Mouse (Mus musculus) CH12F3 (cell line): ENCODE data around the gene Bcl2.

Experiments used
- in situ Hi-C: fragments of 300-500 bp; cut with MboI; formaldehyde crosslinking; loops from 2 replicates; pipeline ENCODE4 v1.14.3; 2020; ENCODE audit warnings: low sequenced_read_pairs

Gene Bcl2

DNA sequence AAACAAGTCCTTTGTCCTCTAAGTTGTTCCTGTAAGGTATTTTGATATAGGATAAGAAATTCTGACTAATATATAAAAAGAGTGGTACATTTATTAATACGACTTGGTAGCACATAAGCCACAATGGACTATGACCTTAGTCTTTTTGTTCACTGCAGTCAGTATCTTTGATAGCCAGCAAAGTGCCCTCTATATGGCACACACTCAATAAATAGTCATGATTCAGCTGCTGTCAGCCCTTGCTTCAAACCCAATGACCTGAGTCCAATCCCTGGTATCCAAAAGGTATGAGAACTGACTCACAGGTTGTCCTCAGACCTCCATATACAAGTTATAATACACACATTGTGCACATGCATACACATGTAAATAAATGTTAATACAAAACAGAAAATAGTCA is 117.7 kb downstream of the Bcl2 start:
- in situ Hi-C loops, result no loop called here

DNA sequence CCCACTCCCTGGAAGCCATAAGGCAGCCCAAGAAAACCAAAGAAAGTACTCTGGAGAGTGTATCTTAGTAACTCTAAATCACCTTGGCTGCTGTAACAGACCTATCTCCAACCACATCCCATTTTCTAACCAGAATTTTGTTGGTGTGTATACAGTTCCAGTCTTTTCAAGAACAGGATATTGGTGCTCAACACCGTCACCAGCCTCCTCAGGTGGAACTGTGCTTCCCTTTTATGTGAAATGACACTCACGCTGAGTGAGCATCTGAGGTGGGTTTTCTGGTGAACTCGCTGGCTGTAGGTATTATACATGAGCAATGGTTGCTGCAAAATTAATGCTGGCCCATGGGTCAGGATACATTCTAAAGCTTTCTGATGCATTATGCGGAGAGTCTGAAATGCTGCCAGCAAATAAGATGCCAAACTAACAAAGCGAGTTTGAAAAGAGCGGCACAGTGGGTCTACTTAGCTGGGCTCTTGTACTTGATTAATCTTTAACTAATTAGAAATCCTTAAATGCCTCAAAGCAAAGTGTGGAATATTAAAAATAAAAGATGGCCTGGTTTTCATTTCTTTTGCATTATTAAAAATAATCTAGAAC is 118.7 kb downstream of the Bcl2 start:
- in situ Hi-C loops, result no loop called here

DNA sequence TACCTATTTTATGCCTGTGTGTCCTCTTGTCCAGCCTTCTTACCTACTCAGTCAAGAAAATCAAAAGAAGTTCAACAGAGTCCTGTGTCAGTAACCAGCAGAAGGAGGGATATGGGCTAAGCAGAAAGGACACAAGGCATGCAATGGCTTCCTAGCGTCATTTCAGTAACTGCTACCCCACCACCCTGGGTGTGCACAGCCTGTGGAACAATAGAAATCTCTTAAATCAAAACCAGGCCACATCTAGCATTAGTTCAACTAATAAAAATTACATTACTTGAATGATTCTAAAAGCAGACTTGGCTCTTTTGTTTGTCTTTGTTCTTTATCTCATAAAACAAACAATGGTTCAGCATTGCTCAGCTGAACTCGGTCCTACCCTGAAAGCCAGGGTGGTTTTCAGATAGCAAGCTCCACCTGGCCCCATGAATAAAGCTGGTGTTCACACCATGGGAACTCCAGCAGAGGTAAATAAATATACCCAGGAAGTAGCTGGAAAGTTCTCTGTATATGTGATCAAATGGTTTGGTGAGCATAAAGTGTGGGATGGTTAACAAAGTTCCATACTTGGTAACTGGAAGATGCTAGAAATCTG is 122.8 kb downstream of the Bcl2 start:
- in situ Hi-C loops, result no loop called here

DNA sequence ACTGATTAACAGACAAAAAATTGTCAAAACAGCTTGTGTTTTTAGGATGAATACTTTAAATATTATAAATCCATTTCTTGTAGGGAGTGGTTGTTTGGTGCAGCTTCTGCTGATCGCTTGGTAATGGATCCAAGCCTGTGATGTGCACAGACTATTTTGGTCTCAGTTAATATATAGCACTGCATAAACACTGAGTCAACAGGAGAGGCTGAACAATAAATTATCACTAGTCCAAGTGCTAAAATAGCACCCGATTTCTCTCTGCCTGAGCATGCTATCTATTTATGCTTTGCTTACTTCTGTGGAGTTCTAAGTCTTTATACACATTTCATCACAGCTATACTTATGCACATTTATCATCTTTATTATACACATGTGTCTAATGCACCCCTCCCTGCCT is 124.9 kb downstream of the Bcl2 start:
- in situ Hi-C loops, result no loop called here

DNA sequence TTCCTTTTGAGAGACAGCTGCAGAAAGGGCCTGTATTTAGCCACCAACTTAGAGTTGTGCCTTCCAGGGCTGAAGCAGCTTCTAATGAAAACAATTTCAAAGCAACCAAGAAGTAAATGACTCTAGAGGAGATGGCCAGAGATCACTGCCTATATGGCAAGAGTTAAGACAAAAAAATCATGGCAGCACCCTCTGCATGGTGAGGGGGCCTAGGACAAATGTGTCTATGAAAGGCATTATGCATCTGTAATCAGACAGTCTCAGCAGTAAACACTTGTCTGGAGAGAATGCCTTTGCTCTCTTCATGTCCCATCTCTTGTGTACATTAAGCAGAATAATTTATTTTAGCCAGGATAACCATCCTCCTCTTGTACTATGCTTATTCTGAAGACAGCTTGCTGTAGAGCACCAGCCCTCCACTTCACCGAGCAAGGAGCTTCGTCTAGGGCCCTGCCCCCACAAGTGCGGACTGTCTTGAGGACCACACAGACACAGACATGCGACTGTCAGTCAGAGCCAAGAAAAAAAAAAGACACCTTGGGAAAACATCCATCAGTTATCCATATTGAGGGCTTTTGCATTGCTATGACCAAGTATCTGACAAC is 126.1 kb downstream of the Bcl2 start:
- in situ Hi-C loops, result no loop called here

DNA sequence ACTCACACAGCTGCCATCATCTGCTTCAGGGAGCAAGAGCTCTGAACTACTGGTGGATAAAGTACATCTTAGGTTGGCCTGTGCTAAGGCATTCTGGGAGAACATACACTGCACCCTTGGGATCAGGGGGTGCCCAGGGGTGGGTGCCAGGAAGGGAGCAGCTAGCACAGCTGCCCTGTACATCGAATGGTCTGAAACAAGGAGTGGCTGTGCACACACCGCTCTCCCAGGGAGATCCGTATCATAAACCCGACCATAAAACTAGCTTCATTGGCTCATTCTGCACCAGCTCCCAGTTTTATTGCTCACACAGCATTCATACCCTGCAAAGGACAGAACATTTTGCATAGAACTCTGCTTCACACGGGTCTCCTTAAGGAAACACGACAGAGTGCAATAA is 127.3 kb downstream of the Bcl2 start:
- in situ Hi-C loops, result no loop called here

DNA sequence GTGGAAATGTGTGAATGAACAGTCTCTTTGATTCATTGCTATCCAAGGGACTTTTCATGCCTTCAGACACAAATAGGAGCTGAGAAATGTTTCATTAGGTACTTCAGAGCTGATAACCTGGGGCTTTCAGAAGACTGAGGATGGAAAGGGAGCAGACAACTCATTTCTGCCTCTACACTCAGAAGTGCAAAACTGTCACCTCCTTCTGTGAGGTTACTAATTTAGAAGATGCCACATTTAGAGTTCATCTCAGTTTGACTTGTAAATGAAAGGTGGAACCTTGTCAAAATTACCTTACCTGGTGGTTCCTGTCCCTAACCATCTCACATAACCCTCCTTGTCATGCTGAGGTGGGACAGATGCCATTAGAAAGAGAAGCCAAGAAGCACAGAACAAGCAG is 128.7 kb downstream of the Bcl2 start:
- in situ Hi-C loops, result no loop called here

DNA sequence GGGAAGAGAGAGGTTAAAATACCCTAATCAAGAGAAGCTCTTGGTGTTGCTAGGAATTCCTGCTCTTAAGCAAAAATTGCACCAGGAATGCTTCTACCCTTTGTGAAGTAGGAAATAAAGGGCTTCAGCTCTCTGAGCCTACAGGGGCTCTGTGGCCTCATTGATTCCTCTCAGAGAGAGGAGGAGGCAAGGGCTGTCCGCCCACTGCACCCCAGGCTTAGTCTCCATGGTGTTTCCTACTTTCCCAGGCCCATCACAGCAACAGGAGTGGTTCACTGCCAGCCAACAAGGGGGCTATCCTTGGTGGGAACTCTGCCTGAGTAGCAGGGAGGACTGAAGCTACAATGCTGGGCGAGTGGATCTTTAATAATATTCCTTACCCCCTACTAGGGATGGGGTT is 129.2 kb downstream of the Bcl2 start:
- in situ Hi-C loops, result no loop called here

DNA sequence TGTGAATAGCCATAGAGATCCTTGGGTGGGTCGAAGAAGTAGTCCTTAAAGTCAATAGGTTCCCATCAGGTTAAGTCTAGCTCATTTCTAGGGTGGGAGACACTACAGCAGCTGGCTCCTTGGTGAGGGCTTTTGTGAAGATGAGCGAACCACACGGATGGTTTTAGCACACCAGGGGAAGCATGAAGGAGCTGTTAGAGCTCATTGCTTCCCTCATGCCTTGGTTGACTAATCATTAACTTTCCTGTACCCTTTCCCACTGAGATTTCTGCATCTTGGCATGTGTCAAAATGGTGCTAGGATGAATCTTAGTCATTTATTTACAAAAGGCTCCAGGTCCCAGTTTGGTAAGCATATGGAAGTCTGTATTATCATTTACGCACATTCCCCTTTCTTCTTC is 129.8 kb downstream of the Bcl2 start:
- in situ Hi-C loops, result no loop called here

DNA sequence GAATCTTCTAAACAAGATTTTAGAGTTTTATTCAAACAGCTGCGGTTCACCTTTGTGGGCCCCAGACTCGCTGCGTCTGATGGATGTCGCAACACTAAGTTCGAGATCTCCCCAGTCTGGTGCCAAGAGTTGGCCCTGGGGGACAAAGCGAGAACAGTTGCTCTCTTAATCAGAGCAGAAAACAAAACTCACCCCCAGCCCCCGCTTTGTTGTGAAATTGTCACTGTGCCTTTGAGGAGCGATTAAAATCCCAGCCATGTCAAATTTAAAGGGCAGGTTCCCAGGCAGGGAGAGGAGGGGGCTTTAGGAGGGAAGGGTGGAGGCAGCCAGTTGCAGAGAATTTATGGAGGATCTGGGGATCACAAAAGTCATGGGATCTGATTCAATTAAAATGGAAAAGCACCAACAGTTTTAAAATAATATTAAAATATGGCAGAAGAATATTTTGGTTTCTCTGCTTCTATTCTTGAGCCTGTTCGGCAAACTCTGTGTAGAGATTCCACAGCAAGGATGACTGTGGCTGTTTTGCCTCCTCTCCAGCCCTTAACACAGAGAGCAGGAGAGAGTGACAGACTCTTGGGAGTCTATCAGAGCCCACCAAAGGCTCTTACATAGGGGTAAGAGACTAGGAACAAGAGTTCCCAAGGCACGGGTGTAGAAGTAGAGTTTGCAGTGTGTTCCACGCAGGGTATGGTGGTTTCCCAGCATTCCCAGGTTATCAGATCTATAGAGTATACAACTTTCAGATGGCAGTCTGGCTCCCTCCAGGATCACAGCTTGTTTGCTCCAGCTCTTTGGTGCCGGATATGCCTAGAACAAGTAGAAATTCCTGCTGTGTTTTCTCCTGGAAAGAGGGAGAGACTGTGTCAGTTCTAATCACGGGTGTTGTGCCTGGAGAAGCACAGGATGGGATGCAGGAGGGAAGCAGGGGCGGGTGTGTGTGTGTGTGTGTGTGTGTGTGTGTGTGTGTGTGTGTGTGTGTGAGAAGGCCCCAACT is 130.5 kb downstream of the Bcl2 start:
- in situ Hi-C loops, result no loop called here

DNA sequence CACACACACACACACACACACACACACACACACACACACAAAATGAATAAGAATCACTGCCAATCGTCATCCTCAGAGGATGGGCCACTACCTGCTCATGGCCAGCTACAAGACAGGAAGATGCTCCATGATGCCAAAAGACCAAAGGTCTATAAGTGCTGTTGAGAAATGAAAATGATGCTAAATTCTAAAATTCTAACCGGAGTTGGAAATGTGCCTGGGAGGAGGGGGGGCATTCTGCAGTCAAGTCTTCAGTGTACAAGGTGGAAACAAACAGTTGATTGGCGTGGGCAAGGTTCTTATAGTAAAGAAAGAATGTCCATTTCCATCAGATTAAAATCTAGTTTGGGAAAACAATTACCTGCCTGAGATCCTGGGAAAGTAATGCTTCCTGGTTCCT is 131.3 kb downstream of the Bcl2 start:
- in situ Hi-C loops, result no loop called here

DNA sequence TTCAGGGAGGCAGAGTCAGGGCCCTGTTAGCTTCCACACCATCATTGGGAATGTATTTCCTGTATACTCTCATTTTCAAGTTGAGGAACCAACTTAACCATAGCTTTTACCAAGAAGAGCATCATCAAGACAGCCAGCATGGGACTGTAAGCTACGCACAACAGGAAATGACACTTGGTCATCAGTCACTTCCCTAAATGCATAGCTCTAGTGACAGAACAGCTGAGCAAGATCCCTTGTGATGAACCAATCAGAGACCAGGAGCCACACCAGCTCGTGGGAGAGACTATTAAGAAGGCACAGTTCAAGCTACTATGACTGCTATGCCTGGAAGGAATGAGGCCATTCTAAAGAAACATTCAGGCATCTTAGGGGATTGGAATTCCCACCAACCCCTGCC is 132.3 kb downstream of the Bcl2 start:
- in situ Hi-C loops, result no loop called here

DNA sequence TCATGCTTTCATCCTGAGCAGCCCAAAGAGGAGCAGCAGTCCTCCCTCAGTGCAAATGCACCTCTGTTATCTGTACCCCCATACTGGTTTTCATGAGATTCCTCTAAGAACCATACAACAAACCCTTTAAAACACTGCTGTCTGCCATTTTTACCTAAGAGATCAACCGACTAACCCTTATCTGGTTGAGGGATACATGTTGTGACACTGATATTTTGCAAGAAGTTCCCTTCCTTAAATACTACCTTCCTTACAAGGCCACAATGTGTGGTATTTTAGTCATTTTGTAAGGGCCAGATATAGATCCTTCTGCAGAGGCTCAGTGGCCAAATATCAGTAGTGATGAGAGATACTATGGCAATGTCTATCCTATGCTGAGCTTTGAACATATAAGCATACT is 134.3 kb downstream of the Bcl2 start:
- in situ Hi-C loops, result no loop called here

DNA sequence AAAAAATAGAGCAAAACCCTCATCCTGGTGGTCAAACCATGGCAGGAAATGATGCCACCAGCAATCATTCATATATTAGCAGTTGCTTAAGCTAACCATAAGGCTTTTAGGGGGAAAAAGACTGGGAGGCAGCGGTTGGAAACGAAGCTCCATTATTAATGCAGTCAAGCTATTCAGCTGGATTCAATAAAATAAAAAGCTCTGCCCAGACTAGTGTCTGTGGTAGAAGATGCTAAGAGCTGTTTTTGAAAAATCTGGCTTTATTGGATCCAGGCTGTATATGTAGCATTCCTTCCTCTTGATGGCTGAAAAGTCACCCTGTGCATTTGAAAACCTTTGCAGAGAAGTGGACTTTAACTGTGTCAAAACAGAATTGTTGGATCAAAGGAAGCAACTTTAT is 141.6 kb downstream of the Bcl2 start:
- in situ Hi-C loops, result no loop called here

DNA sequence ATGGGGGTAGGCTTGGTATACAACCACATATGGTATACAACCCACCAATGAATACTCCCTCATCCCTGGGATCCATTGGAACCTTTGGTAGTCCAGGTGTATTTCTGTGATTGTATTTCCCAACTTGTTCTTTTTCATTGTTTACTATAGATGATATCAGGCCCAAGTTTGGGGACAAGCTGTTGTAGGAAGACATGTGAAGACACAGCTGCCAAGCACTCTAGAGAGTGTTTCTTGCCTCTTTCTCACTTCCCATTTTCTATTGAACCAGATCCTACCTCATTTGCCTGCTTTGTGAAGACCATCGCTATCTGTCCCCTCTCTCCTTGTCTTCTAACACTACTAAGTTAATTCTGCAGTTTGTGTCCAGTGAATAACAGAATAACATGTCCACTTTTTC is 143.2 kb downstream of the Bcl2 start:
- in situ Hi-C loops, result no loop called here

DNA sequence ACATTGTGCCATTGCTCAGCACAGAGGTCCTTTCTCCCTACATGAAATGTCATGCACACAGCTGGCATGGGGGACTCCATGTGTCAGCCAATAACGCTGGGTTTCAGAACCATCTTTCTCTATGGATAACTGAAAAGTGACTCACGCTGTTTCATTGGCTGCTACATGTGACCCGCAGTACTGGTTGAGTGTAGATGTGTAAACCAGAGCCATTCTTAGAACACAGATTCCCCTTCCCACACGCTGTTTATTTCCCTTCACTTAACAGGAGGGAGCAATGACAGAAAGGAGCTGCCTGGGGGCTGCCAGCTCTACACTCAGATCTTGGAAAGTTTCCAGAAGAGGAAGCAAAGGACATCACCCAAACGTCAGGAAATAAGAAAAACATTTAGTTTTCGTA is 143.7 kb downstream of the Bcl2 start:
- in situ Hi-C loops, result no loop called here

DNA sequence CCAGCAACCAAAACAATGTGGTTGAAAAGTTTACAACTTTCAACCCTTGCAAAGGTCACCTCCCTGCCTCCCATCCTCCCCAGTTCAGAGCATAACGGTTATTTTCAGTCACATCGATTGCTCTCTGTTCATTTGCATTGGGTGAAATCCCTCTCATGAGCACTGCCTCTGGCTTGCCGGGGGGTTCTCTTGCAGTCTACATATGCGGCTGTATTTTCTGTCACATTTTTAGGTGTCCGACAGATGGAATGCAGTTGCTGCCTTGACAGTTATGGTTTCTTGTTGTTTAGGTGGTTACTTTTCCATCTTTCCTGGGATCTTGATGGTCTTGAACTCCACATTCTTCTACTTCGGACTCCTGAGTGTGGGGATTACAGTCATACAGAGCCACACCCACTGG is 144.4 kb downstream of the Bcl2 start:
- in situ Hi-C loops, result no loop called here

DNA sequence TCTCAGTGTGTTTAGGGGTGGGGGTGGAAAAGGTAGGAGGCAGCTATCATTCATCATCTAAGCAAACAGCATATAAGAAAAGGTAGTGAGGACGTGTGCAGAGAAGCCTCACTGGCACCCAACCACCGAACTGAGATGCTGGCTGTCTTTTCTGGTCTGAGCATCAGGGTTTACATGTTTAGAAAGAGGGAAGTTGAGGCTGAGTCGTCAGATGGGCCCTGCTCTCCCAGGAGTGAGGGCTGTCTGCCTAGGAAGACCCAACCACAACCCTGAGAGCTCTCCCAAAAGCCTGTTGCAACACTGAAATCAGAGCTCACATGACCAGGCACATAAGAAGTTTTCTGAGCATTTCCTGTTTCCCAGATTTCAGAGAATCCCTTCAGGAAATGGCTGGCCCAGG is 145.2 kb downstream of the Bcl2 start:
- in situ Hi-C loops, result no loop called here

DNA sequence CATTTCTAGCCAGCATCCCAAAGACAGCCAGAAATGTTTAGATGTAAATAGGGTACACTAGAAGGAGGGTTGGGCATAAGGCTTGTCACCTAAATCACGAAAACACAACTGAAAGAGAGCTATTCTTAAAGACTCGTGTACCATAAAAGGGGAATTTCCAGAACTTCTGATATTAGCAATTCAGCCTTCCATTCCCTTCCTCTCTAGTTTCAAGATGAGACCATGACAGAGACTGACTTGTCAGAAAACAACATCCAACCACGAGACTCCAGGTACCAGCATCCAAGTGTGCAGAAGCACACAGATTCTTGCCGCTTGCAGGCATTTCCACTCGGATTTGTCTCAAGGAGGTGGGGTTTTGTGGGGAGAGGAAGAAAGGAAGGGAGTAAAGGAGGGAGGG is 146.6 kb downstream of the Bcl2 start:
- in situ Hi-C loops, result no loop called here

DNA sequence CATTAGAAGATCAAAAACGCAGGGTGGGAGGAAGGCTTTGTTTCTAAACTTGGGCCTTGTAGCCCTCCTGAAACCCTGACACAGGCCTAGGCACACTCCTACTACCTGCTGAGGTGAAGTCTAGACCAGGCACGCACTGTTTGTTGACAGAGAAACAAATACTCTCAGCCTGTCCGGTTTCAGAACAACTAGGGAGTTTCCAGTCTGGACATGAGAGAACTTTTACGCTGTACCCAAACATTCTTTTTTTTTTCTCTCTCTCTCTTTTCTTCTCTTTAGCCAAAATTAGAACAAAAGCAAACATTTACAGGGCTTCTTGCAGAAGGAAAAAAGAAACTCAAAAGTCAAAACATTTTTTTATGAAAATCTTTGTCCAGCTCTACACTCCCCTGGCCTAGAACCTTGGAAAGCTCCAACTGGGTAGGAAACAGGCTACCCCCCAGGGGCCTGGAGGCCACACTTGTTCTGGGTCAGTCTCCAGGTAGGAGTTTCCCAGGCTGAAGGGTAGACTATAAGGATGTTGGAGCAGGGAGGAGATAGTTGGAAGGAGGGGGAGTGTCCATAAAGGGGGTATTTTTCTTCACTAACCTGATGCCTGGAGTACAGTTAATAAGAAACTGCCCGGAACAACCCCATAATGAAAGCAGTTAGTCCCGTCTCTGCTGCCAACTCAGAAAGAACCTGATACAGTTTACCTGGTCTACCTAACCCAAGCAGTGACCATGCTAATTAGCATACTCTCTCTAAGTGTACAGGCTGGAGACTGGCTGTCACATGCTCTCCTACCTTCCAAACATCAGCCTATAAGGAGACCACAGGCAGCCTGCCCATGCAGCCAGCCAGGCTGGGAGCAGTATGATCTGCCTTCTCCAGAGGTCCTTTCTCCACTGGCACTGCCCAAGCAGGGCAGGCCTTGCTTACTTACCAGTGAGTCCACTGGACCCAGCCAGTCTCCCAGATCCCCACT is 147.7 kb downstream of the Bcl2 start:
- in situ Hi-C loops, result no loop called here

DNA sequence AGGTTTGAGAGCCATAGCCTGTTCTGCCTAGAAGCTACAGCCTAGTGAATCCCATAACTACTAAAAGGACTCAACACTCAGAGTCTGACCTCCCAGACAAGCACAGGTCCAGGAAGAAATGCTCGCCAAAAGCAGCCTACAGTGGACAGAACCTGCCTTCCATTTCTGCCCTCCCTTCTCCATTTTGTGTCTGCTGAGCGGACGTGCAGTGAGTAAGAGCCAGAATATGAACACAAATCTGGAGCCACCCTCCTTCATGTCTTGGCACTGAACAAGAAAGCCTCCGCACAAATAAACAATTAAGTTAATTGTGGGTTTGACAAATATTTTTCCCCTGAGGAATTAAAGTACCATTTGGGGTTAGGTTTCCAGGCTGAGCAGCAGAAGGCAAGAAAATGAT is 148.8 kb downstream of the Bcl2 start:
- in situ Hi-C loops, result no loop called here
